Mouse (Mus musculus) neural tube, embryonic 13.5 days (tissue): ENCODE measurements around the gene Olfr1309. TPM values are rescaled to one million over a fixed set of nuclear protein-coding genes. Genes with fewer than 3 reads are reported as not detected.
"Not testable (repeated sequence)": the region's sequence is repeated elsewhere in the genome, so short reads cannot be mapped to it uniquely, and the experiment has no call there.

Experiments
- ATAC-seq: fragments of 200-750 bp; cut with Nextera tagmentation; 2 replicates; pipeline ENCODE4 v1.8.0; 2017; ENCODE audit warnings: low read depth, mild to moderate bottlenecking, moderate TSS enrichment, moderate library complexity
- H3K27ac ChIP-seq: fragments of 300-500 bp; sonication (generic); replicated peaks from 2 replicates; pipeline ENCODE4 v1.5.1; 2015; ENCODE audit warnings: moderate library complexity, mild to moderate bottlenecking, inconsistent platforms
- H3K27me3 ChIP-seq: fragments of 300-500 bp; sonication (generic); 2 replicates; pipeline ENCODE4 v1.6.1; 2015; ENCODE audit warnings: mild to moderate bottlenecking, inconsistent platforms
- H3K36me3 ChIP-seq: fragments of 300-500 bp; sonication (generic); 2 replicates; pipeline ENCODE4 v1.6.1; 2015; ENCODE audit warnings: mild to moderate bottlenecking, inconsistent platforms
- H3K4me1 ChIP-seq: fragments of 300-500 bp; sonication (generic); replicated peaks from 2 replicates; pipeline ENCODE4 v1.6.1; 2015; ENCODE audit warnings: inconsistent platforms
- H3K4me2 ChIP-seq: fragments of 300-500 bp; sonication (generic); 2 replicates; pipeline ENCODE4 v1.6.1; 2015; ENCODE audit warnings: inconsistent platforms, mild to moderate bottlenecking, moderate library complexity
- H3K4me3 ChIP-seq: fragments of 300-500 bp; sonication (generic); 2 replicates; pipeline ENCODE4 v1.5.1; 2015; ENCODE audit warnings: mild to moderate bottlenecking, inconsistent platforms
- H3K9ac ChIP-seq: fragments of 300-500 bp; sonication (generic); 2 replicates; pipeline ENCODE4 v1.6.1; 2015; ENCODE audit warnings: moderate library complexity, mild to moderate bottlenecking, inconsistent platforms
- H3K9me3 ChIP-seq: fragments of 300-500 bp; sonication (generic); 2 replicates; pipeline ENCODE4 v1.6.1; 2016; ENCODE audit warnings: inconsistent platforms
- WGBS: fragments of 180-500 bp; shearing (Covaris S2); methylation state at CpG from one replicate; pipeline ENCODE4 v1.1.7; 2015; 5-methylcytosine and 5-hydroxymethylcytosine counted together
- polyA plus RNA-seq: library from polyadenylated mRNA; unstranded; fragments of >200 nt; fragmentation: Nextera tagmentation; extraction: Ambion mirVana; gene quantifications from 2 replicates; pipeline ENCODE4 v1.2.1, GENCODE M21; 2015

The Olfr1309 gene
- polyA plus RNA-seq = not detected in 2 replicates

DNA sequence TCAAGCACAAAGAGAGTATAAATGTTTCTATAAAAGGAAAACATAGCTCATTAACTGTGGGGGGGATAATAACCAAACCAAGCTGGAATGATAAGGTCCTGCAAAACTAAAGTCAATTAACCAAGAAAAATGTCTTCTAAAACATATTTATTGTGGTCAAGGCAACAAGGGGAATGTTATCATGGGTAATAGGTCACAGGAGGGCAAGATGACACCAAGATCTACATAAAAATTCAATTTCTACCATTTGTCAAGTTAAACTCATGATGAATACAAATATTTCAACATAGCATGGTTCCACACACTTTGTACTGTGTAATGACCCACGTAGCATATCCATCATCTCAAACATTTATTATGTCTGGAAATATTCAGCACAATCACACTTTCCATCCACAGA, at the start of gene Olfr1309:
Gene Olfr1309, minus strand, starts transcription at position 101 of the 400 bp plus-strand sequence.
- no peak within 1 kb of the TSS for H3K4me3 ChIP-seq
- no peak within 1 kb of the TSS for H3K4me2 ChIP-seq
- ATAC-seq = no peak
- no peaks in the 10 kb centered on the region for H3K4me1 ChIP-seq
- H3K36me3 ChIP-seq = no peaks in the 10 kb centered on the region
- H3K27ac ChIP-seq = no peak within 1 kb of the TSS
- no peaks in the 10 kb centered on the region for H3K27me3 ChIP-seq
- H3K9me3 ChIP-seq = no peaks in the 10 kb centered on the region
- 63% methylated on average over 1 of the region's 1 CpGs for WGBS
- no peak within 1 kb of the TSS for H3K9ac ChIP-seq

- H3K9ac ChIP-seq, H3K27me3 ChIP-seq, H3K4me1 ChIP-seq, H3K4me2 ChIP-seq, H3K9me3 ChIP-seq, ATAC-seq, H3K4me3 ChIP-seq, H3K36me3 ChIP-seq, H3K27ac ChIP-seq: not testable (repeated sequence)
- 62% methylated on average over 6 of the region's 6 CpGs for WGBS
Observed at GRCm38 (mm10) chr2:112026971-112027370, 36.9 kb upstream of the Olfr1309 start.

GRCm38 (mm10) chr2:112024312-112024711, 34.2 kb upstream of the Olfr1309 start, which contains the start of gene Olfr1311:
TSS of gene Olfr1311 (minus strand) at chr2:112024412.
- Histone ChIP-seq H3K36me3 (no peaks in the 10 kb centered on the region), H3K9me3 (no peaks in the 10 kb centered on the region), H3K4me1 (no peaks in the 10 kb centered on the region), H3K4me2 (no peak within 1 kb of the TSS), H3K9ac (no peak within 1 kb of the TSS), H3K4me3 (no peak within 1 kb of the TSS), H3K27ac (no peak within 1 kb of the TSS), H3K27me3 (no peaks in the 10 kb centered on the region)
- 88% methylated on average over 2 of the region's 2 CpGs for WGBS
- no peak for ATAC-seq

- H3K4me1 ChIP-seq = no peaks in the 10 kb centered on the region
- no peak for ATAC-seq
- no peaks in the 10 kb centered on the region for H3K27me3 ChIP-seq
- 89% methylated on average over 3 of the region's 3 CpGs for WGBS
- no peaks in the 10 kb centered on the region for H3K9me3 ChIP-seq
- no peak overlapping the region for H3K4me3 ChIP-seq
- no peak overlapping the region for H3K9ac ChIP-seq
- H3K27ac ChIP-seq = no peak overlapping the region
- no peaks in the 10 kb centered on the region for H3K36me3 ChIP-seq
- H3K4me2 ChIP-seq = no peak overlapping the region
Observed at GRCm38 (mm10) chr2:112014900-112015299, 24.8 kb upstream of the Olfr1309 start.

- no peak within 1 kb of the TSS for H3K9ac ChIP-seq
- no peak within 1 kb of the TSS for H3K4me2 ChIP-seq
- no peak within 1 kb of the TSS for H3K4me3 ChIP-seq
- ATAC-seq = no peak
- H3K9me3 ChIP-seq = no peaks in the 10 kb centered on the region
- no peaks in the 10 kb centered on the region for H3K36me3 ChIP-seq
- no peak within 1 kb of the TSS for H3K27ac ChIP-seq
- H3K4me1 ChIP-seq = no peaks in the 10 kb centered on the region
- no peaks in the 10 kb centered on the region for H3K27me3 ChIP-seq
Observed at GRCm38 (mm10) chr2:112012608-112013007, 22.5 kb upstream of the Olfr1309 start, which contains the start of gene Olfr1310. TSS of gene Olfr1310 (minus strand) at chr2:112012708.

DNA sequence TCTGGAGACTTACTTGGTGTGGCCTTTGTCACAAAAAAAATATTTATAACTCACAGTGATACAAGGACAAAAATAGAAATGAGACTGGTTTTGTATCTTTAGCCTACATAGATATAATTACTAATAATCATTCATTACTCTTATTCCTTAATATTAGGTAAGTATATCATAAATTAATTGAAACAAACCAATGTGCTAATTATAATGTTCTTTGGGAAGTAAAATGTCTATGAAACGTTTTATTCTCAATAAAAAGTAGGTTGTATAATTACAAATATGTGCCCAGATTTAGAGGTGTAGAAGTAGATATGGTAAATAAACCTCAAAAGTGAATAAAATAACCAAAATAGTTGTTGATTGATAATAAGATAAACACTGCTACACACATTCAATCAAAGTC, 25.2 kb downstream of the Olfr1309 start, which contains the start of gene Olfr1308:
Gene Olfr1308, minus strand, starts transcription at position 101 of the 400 bp plus-strand sequence.
- 66% methylated on average over 1 of the region's 1 CpGs for WGBS
- Histone ChIP-seq H3K9me3 (no peaks in the 10 kb centered on the region), H3K4me3 (no peak within 1 kb of the TSS), H3K4me1 (no peaks in the 10 kb centered on the region), H3K36me3 (no peaks in the 10 kb centered on the region), H3K27ac (no peak within 1 kb of the TSS), H3K27me3 (no peaks in the 10 kb centered on the region), H3K4me2 (no peak within 1 kb of the TSS), H3K9ac (no peak within 1 kb of the TSS)
- ATAC-seq = no peak

DNA sequence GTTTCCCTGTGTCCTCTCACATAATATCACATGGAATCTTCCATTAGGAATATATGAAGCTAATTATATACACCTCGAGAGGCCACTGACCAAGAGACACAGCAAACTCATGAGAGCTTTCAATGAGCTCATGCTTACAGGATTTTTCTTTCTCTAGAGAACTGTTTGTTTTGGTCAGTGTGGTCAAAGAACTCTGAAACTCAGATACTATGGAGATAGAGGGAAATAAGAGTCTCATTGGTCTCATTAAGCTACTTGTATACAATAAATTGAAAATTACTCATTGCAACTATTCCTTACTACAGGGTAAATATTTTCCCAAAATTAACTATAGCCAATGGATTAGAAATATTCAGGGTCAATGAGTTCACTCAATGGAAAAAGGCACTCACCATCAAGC, 40.7 kb downstream of the Olfr1309 start, which contains the start of gene Olfr1307:
Gene Olfr1307, minus strand, starts transcription at position 101 of the 400 bp plus-strand sequence.
- no peak within 1 kb of the TSS for H3K27ac ChIP-seq
- ATAC-seq = no peak

More for the DNA sequence above, 40.7 kb downstream of the Olfr1309 start, which contains the start of gene Olfr1307:
- H3K9me3 ChIP-seq = no peaks in the 10 kb centered on the region
- 78% methylated on average over 1 of the region's 1 CpGs for WGBS
- H3K27me3 ChIP-seq = no peaks in the 10 kb centered on the region
- H3K9ac ChIP-seq = no peak within 1 kb of the TSS
- H3K4me2 ChIP-seq = no peak within 1 kb of the TSS
- no peaks in the 10 kb centered on the region for H3K36me3 ChIP-seq
- no peaks in the 10 kb centered on the region for H3K4me1 ChIP-seq
- no peak within 1 kb of the TSS for H3K4me3 ChIP-seq

Other genes with a start within 250 kb of the Olfr1309 start
- not detected in 2 replicates for gene Olfr1301, start 239.3 kb downstream of the Olfr1309 start, polyA plus RNA-seq
- not detected in 2 replicates for gene Olfr1302, start 212.9 kb downstream of the Olfr1309 start, polyA plus RNA-seq
- gene Olfr1303, start 169.9 kb downstream of the Olfr1309 start, polyA plus RNA-seq = not detected in 2 replicates
- not detected in 2 replicates for gene Olfr1305, start 113.1 kb downstream of the Olfr1309 start, polyA plus RNA-seq
- not detected in 2 replicates for gene Olfr1306, start 74.0 kb downstream of the Olfr1309 start, polyA plus RNA-seq
- 0.01 TPM in 1 of 2 replicates, not detected in the other for gene Olfr1307, start 40.8 kb downstream of the Olfr1309 start, polyA plus RNA-seq
- not detected in 2 replicates for gene Olfr1308, start 25.3 kb downstream of the Olfr1309 start, polyA plus RNA-seq
- not detected in 2 replicates for gene Olfr1310, start 22.4 kb upstream of the Olfr1309 start, polyA plus RNA-seq
- not detected in 2 replicates for gene Olfr1311, start 34.1 kb upstream of the Olfr1309 start, polyA plus RNA-seq
- gene Olfr1312, start 60.0 kb upstream of the Olfr1309 start, polyA plus RNA-seq = not detected in 2 replicates
- gene Olfr1313, start 87.6 kb upstream of the Olfr1309 start, polyA plus RNA-seq = not detected in 2 replicates
- gene Olfr1314, start 106.5 kb upstream of the Olfr1309 start, polyA plus RNA-seq = not detected in 2 replicates
- gene Olfr1315-ps1, start 125.2 kb upstream of the Olfr1309 start, polyA plus RNA-seq = not detected in 2 replicates
- gene Olfr1316, start 144.7 kb upstream of the Olfr1309 start, polyA plus RNA-seq = not detected in 2 replicates
- not detected in 2 replicates for gene Olfr1317, start 150.0 kb upstream of the Olfr1309 start, polyA plus RNA-seq
- gene Olfr1318, start 163.9 kb upstream of the Olfr1309 start, polyA plus RNA-seq = 0.06 TPM in 1 of 2 replicates, not detected in the other
- 18.5 and 21.7 TPM in 2 replicates for gene Lpcat4, start 249.2 kb upstream of the Olfr1309 start, polyA plus RNA-seq